ENCODE assay signal across 9 mouse cellular contexts in the genomic region with DNA sequence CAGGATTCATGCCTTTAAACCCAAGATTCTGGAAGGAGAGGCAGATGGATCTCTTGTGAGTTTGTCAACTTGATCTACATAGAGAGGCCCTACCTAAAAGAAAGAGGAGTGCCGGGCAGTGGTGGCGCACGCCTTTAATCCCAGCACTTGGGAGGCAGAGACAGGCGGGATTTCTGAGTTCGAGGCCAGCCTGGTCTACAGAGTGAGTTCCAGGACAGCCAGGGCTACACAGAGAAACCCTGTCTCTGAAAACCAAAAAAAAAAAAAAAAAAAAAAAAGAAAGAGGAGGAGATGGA. TPM values are rescaled to one million over a fixed set of nuclear protein-coding genes. Genes with fewer than 3 reads are reported as not detected.
DNase-seq lines count a peak whose midpoint lies in the region; ATAC-seq lines count a peak whose summit lies in the region.
"Not testable (repeated sequence)": the region's sequence is repeated elsewhere in the genome, so short reads cannot be mapped to it uniquely, and the experiment has no call there.
"Had no signal": no experiment of that assay in that cellular context is flagged by ENCODE, and none has a peak within 500 bp of the region (broad histone marks: within the 10 kb centered on the region; RNA-seq: fewer than 3 reads in every experiment).

No protein-coding gene starts in this region.

- ATAC-seq in forebrain, embryonic 13.5 days; heart, embryonic 14.5 days (ENCODE audit: insufficient number of reproducible peaks, insufficient read depth, low FRiP score, low read depth); intestine, embryonic 14.5 days (replicated peaks; ENCODE audit: low FRiP score, low TSS enrichment, low read depth); limb, embryonic 12.5 days (ENCODE audit: insufficient number of reproducible peaks, insufficient read depth, low FRiP score, low TSS enrichment, low read depth); lung, embryonic 15.5 days (ENCODE audit: borderline replicate concordance, extremely low read depth, low FRiP score, low TSS enrichment); neural tube, embryonic 12.5 days (ENCODE audit: low FRiP score, low read depth): not testable (repeated sequence)

- peak; percentile 37 for DNase-seq in cerebellum, adult 9-10 months
- not testable (repeated sequence) for DNase-seq in intestine, embryonic 14.5 days (ENCODE audit: low spot score)

- H3K36me3 ChIP-seq in forebrain, embryonic 13.5 days (ENCODE audit: poor library complexity, severe bottlenecking); heart, embryonic 14.5 days (ENCODE audit: control insufficient read depth, insufficient read depth, low read length); intestine, embryonic 14.5 days (ENCODE audit: control insufficient read depth, insufficient read depth, low read length); limb, embryonic 12.5 days; lung, embryonic 15.5 days; neural tube, embryonic 12.5 days: not testable (repeated sequence)

- not testable (repeated sequence) for H3K9me3 ChIP-seq in forebrain, embryonic 13.5 days (replicated peaks); heart, embryonic 14.5 days (ENCODE audit: control insufficient read depth, low read length); intestine, embryonic 14.5 days (ENCODE audit: control insufficient read depth, low read length); limb, embryonic 12.5 days; lung, embryonic 15.5 days; neural tube, embryonic 12.5 days

- H3K4me2 ChIP-seq in forebrain, embryonic 13.5 days = peak overlapping the region; percentile 86
- peak overlapping the region; percentile 73 for H3K4me2 ChIP-seq in heart, embryonic 14.5 days (ENCODE audit: low read length)
- H3K4me2 ChIP-seq in intestine, embryonic 14.5 days (ENCODE audit: low read length) = peak overlapping the region; percentile 63; the same call in 1 of the 2 replicates
- H3K4me2 ChIP-seq in limb, embryonic 12.5 days = peak overlapping the region; percentile 82
- peak overlapping the region; percentile 75; the same call in 1 of the 2 replicates for H3K4me2 ChIP-seq in lung, embryonic 15.5 days
- peak overlapping the region; percentile 81; the same call in 1 of the 2 replicates for H3K4me2 ChIP-seq in neural tube, embryonic 12.5 days (replicated peaks)

- H3K27ac ChIP-seq in forebrain, embryonic 13.5 days; heart, embryonic 14.5 days (replicated peaks in 1 of 2; ENCODE audit: control insufficient read depth in 1 of 2, insufficient read depth in 1 of 2, low read depth in 2 of 2, low read length in 2 of 2); intestine, embryonic 14.5 days (ENCODE audit: low read depth); limb, embryonic 12.5 days; lung, embryonic 15.5 days; neural tube, embryonic 12.5 days: not testable (repeated sequence)

- 83% methylated on average over 5 of the region's 5 CpGs for WGBS in forebrain, embryonic 13.5 days
- 66% methylated on average over 5 of the region's 5 CpGs for whole genome bisulfite sequencing in heart, embryonic 14.5 days
- WGBS in intestine, embryonic 14.5 days = 86% methylated on average over 5 of the region's 5 CpGs
- WGBS in limb, embryonic 12.5 days = 77% methylated on average over 5 of the region's 5 CpGs
- WGBS in lung, embryonic 15.5 days = 73% methylated on average over 5 of the region's 5 CpGs
- 88% methylated on average over 5 of the region's 5 CpGs for WGBS in neural tube, embryonic 12.5 days

- peaks cover 27% of the 10 kb centered on the region for H3K4me1 ChIP-seq in forebrain, embryonic 13.5 days
- peaks cover 3 to 25% of the 10 kb centered on the region in 2 experiments for H3K4me1 ChIP-seq in heart, embryonic 14.5 days (ENCODE audit: control insufficient read depth in 2 of 2, insufficient read depth in 2 of 2, low read length in 2 of 2)
- peaks cover 17% of the 10 kb centered on the region for H3K4me1 ChIP-seq in intestine, embryonic 14.5 days (replicated peaks; ENCODE audit: control insufficient read depth, insufficient read depth, low read length)
- H3K4me1 ChIP-seq in limb, embryonic 12.5 days (replicated peaks) = peaks cover 16% of the 10 kb centered on the region
- peaks cover 24% of the 10 kb centered on the region for H3K4me1 ChIP-seq in lung, embryonic 15.5 days
- peaks cover 11% of the 10 kb centered on the region for H3K4me1 ChIP-seq in neural tube, embryonic 12.5 days

- H3K4me3 ChIP-seq in forebrain, embryonic 13.5 days; heart, embryonic 14.5 days (ENCODE audit: control insufficient read depth in 1 of 2, insufficient read depth in 1 of 2, low read depth in 1 of 2, low read length in 2 of 2); lung, embryonic 15.5 days: not testable (repeated sequence)
- peak overlapping the region; percentile 86; the same call in 1 of the 2 replicates for H3K4me3 ChIP-seq in intestine, embryonic 14.5 days (ENCODE audit: low read depth, low read length)
- peak overlapping the region; percentile 97; the same call in 1 of the 2 replicates for H3K4me3 ChIP-seq in limb, embryonic 12.5 days (replicated peaks)
- H3K4me3 ChIP-seq in neural tube, embryonic 12.5 days = 0 out of 2 replicates have a peak overlapping the region, but pooled peaks have one; percentile 87

- not testable (repeated sequence) for H3K9ac ChIP-seq in forebrain, embryonic 13.5 days; heart, embryonic 14.5 days (ENCODE audit: low read length); intestine, embryonic 14.5 days (ENCODE audit: low read length); limb, embryonic 12.5 days (replicated peaks); lung, embryonic 15.5 days; neural tube, embryonic 12.5 days

- H3K27me3 ChIP-seq in forebrain, embryonic 13.5 days = peaks cover 15% of the 10 kb centered on the region; the same call in 1 of the 2 replicates
- H3K27me3 ChIP-seq in heart, embryonic 14.5 days (ENCODE audit: control insufficient read depth, insufficient read depth, low read length); intestine, embryonic 14.5 days (replicated peaks; ENCODE audit: control insufficient read depth, insufficient read depth, low read length); limb, embryonic 12.5 days; lung, embryonic 15.5 days; neural tube, embryonic 12.5 days (replicated peaks): not testable (repeated sequence)

RNA-seq across cellular contexts. Expression of a gene that starts 0.7 kb away (rescaled TPM):
- polyA plus RNA-seq in forebrain, embryonic 13.5 days (2015; fragmentation: Nextera tagmentation; extraction: Ambion mirVana) = 13.0 and 14.5 TPM in 2 replicates
- polyA plus RNA-seq in heart, embryonic 14.5 days (2014; fragmentation: Nextera tagmentation; extraction: Ambion mirVana) = 14.4 and 15.3 TPM in 2 replicates
- polyA plus RNA-seq in intestine, embryonic 14.5 days (2014; fragmentation: Nextera tagmentation; extraction: Ambion mirVana) = 14.4 and 15.8 TPM in 2 replicates
- 12.6 and 13.0 TPM in 2 replicates for polyA plus RNA-seq in limb, embryonic 12.5 days (2016; fragmentation: Nextera tagmentation; extraction: Ambion mirVana)
- polyA plus RNA-seq in lung, embryonic 15.5 days (2015; fragmentation: Nextera tagmentation; extraction: Ambion mirVana) = 11.0 and 11.6 TPM in 2 replicates
- 13.1 and 14.0 TPM in 2 replicates for polyA plus RNA-seq in neural tube, embryonic 12.5 days (2016; fragmentation: Nextera tagmentation; extraction: Ambion mirVana)

RNA-seq across cellular contexts. Expression of a gene that starts 17.2 kb away (rescaled TPM):
- polyA plus RNA-seq in forebrain, embryonic 13.5 days (2015; fragmentation: Nextera tagmentation; extraction: Ambion mirVana) = 31.0 and 32.7 TPM in 2 replicates
- 19.8 and 23.6 TPM in 2 replicates for polyA plus RNA-seq in heart, embryonic 14.5 days (2014; fragmentation: Nextera tagmentation; extraction: Ambion mirVana)
- 23.9 and 34.2 TPM in 2 replicates for polyA plus RNA-seq in intestine, embryonic 14.5 days (2014; fragmentation: Nextera tagmentation; extraction: Ambion mirVana)
- 31.8 and 32.5 TPM in 2 replicates for polyA plus RNA-seq in limb, embryonic 12.5 days (2016; fragmentation: Nextera tagmentation; extraction: Ambion mirVana)
- polyA plus RNA-seq in lung, embryonic 15.5 days (2015; fragmentation: Nextera tagmentation; extraction: Ambion mirVana) = 30.5 and 31.2 TPM in 2 replicates
- polyA plus RNA-seq in neural tube, embryonic 12.5 days (2016; fragmentation: Nextera tagmentation; extraction: Ambion mirVana) = 25.4 and 26.7 TPM in 2 replicates

RNA-seq across cellular contexts. Expression of a gene that starts 17.3 kb away (rescaled TPM):
- polyA plus RNA-seq in forebrain, embryonic 13.5 days (2015; fragmentation: Nextera tagmentation; extraction: Ambion mirVana) = 23.2 and 25.0 TPM in 2 replicates
- 16.6 and 18.9 TPM in 2 replicates for polyA plus RNA-seq in heart, embryonic 14.5 days (2014; fragmentation: Nextera tagmentation; extraction: Ambion mirVana)
- polyA plus RNA-seq in intestine, embryonic 14.5 days (2014; fragmentation: Nextera tagmentation; extraction: Ambion mirVana) = 19.9 and 21.4 TPM in 2 replicates
- polyA plus RNA-seq in limb, embryonic 12.5 days (2016; fragmentation: Nextera tagmentation; extraction: Ambion mirVana) = 21.6 and 24.6 TPM in 2 replicates
- 19.6 and 21.0 TPM in 2 replicates for polyA plus RNA-seq in lung, embryonic 15.5 days (2015; fragmentation: Nextera tagmentation; extraction: Ambion mirVana)
- polyA plus RNA-seq in neural tube, embryonic 12.5 days (2016; fragmentation: Nextera tagmentation; extraction: Ambion mirVana) = 23.8 and 24.0 TPM in 2 replicates

RNA-seq across cellular contexts. Expression of a gene that starts 17.3 kb away (rescaled TPM):
- not detected in 2 replicates for polyA plus RNA-seq in forebrain, embryonic 13.5 days (2015; fragmentation: Nextera tagmentation; extraction: Ambion mirVana)
- polyA plus RNA-seq in heart, embryonic 14.5 days (2014; fragmentation: Nextera tagmentation; extraction: Ambion mirVana) = 0.39 TPM in 1 of 2 replicates, not detected in the other
- 0.44 and 0.55 TPM in 2 replicates for polyA plus RNA-seq in intestine, embryonic 14.5 days (2014; fragmentation: Nextera tagmentation; extraction: Ambion mirVana)
- polyA plus RNA-seq in limb, embryonic 12.5 days (2016; fragmentation: Nextera tagmentation; extraction: Ambion mirVana) = 0.24 TPM in 1 of 2 replicates, not detected in the other
- polyA plus RNA-seq in lung, embryonic 15.5 days (2015; fragmentation: Nextera tagmentation; extraction: Ambion mirVana) = 0.24 and 0.35 TPM in 2 replicates
- polyA plus RNA-seq in neural tube, embryonic 12.5 days (2016; fragmentation: Nextera tagmentation; extraction: Ambion mirVana) = 0.23 and 0.32 TPM in 2 replicates
- polyA plus RNA-seq: embryonic facial prominence, embryonic 11.5 days had no signal

RNA-seq across cellular contexts. Expression of a gene that starts 40.3 kb away (rescaled TPM):
- 0.44 TPM in 1 of 2 replicates, not detected in the other for polyA plus RNA-seq in forebrain, embryonic 13.5 days (2015; fragmentation: Nextera tagmentation; extraction: Ambion mirVana)
- 0.23 and 0.31 TPM in 2 replicates for polyA plus RNA-seq in heart, embryonic 14.5 days (2014; fragmentation: Nextera tagmentation; extraction: Ambion mirVana)
- 0.13 and 0.38 TPM in 2 replicates for polyA plus RNA-seq in intestine, embryonic 14.5 days (2014; fragmentation: Nextera tagmentation; extraction: Ambion mirVana)
- not detected in 2 replicates for polyA plus RNA-seq in limb, embryonic 12.5 days (2016; fragmentation: Nextera tagmentation; extraction: Ambion mirVana)
- polyA plus RNA-seq in lung, embryonic 15.5 days (2015; fragmentation: Nextera tagmentation; extraction: Ambion mirVana) = 0.09 TPM in 1 of 2 replicates, not detected in the other
- 0.61 TPM in 1 of 2 replicates, not detected in the other for polyA plus RNA-seq in neural tube, embryonic 12.5 days (2016; fragmentation: Nextera tagmentation; extraction: Ambion mirVana)
- polyA plus RNA-seq: embryonic facial prominence, embryonic 11.5 days; G1E had no signal
